Mouse (Mus musculus) testis, adult 2 months (tissue): Measurements from ENCODE around the gene Hmga2. TPM values are rescaled to one million over a fixed set of nuclear protein-coding genes. Genes with fewer than 3 reads are reported as not detected.

Experiments
- H3K27ac ChIP-seq: fragments of 200-500 bp; 2 replicates; pipeline ENCODE4 v1.5.1; 2012; ENCODE audit warnings: low read depth, low read length; ENCODE audit not compliant: control insufficient read depth, insufficient read depth
- H3K27me3 ChIP-seq: fragments of 200-500 bp; 2 replicates; pipeline ENCODE4 v1.6.1; 2012; ENCODE audit warnings: mild to moderate bottlenecking, low read length, moderate library complexity; ENCODE audit not compliant: control insufficient read depth, insufficient read depth
- H3K36me3 ChIP-seq: fragments of 200-500 bp; 2 replicates; pipeline ENCODE4 v1.6.1; 2012; ENCODE audit warnings: mild to moderate bottlenecking, low read length; ENCODE audit not compliant: control insufficient read depth, insufficient read depth
- H3K4me1 ChIP-seq: fragments of 200-500 bp; 2 replicates; pipeline ENCODE4 v1.6.1; 2012; ENCODE audit warnings: low read length; ENCODE audit not compliant: control insufficient read depth, insufficient read depth
- H3K4me3 ChIP-seq: fragments of 200-500 bp; 2 replicates; pipeline ENCODE4 v1.5.1; 2012; ENCODE audit warnings: low read depth, mild to moderate bottlenecking, low read length, moderate library complexity, mixed read lengths; ENCODE audit not compliant: control insufficient read depth
- CTCF ChIP-seq: fragments of 200-500 bp; IDR thresholded peaks from 2 replicates; pipeline ENCODE4 v1.5.1; 2012; ENCODE audit warnings: low read depth, mild to moderate bottlenecking, inconsistent platforms, low read length, moderate library complexity; ENCODE audit not compliant: control insufficient read depth, insufficient read depth, insufficient replicate concordance
- POLR2A ChIP-seq: fragments of 200-500 bp; IDR thresholded peaks from 2 replicates; pipeline ENCODE4 v1.6.1; 2012; ENCODE audit warnings: low read depth, mild to moderate bottlenecking, inconsistent platforms, low read length, moderate library complexity; ENCODE audit not compliant: control insufficient read depth
- polyA plus RNA-seq: library from polyadenylated mRNA; depleted of rRNA; stranded (reverse); fragments of >200 nt; gene quantifications from 2 replicates; pipeline ENCODE4 v1.2.3, GENCODE M21; 2012

Hmga2 gene
- polyA plus RNA-seq, 1 experiment = 0.42 TPM

DNA sequence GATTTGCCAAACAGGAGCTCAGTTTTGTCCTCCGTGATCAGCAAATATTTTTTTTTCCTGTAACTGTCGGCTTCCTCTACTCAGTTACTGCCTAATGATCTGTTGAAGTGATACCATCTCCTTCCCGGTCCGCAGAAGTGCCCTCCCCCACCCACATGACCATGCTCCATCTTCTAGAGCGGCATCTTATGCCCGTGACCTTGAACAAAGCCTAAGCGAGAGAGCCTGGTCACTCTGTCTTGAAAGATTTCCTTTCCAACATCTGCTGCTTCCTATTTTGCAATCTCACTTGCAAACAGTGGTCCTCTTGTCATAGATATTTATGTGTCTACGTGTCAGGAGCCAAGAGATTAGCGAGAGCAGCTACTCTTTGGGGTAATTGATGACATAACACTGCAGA lies 30.1 kb downstream of the Hmga2 start:
- H3K4me1 ChIP-seq = no peaks in the 10 kb centered on the region; the same call in 1 of the 2 replicates
- H3K27me3 ChIP-seq = no peaks in the 10 kb centered on the region
- no peak overlapping the region for H3K4me3 ChIP-seq
- no peaks in the 10 kb centered on the region for H3K36me3 ChIP-seq
- no peak for TF ChIP-seq POLR2A
- no peak for TF ChIP-seq CTCF
- no peak overlapping the region for H3K27ac ChIP-seq

DNA sequence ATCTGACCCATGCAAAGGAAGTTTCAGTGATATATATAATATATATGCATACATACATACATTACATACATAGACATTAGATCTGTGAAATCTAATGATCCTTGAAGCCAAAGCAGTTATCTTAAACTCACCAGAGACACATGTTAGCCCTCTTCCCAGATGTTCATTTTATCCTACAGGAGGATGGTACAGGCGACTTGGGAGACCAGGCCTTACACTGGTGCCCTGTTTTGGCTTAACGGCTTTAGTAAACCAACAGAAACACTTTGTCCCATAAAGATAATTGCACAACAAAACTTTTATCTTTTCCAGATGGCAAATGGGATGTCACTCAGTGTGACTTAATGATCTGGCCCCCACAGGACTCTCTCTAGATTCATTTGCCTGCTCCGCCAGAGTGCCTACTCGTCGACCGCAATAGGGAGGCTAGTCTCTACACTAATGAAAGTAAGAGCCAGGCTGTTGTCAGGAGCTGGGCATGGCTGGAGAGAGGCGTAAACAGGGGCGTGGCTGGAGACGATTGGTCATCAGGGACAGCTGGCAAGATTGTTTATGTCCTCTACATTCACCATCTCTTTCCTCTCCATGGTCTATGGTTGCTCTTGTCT lies 31.7 kb downstream of the Hmga2 start:
- Histone ChIP-seq H3K27ac (no peak overlapping the region), H3K27me3 (no peaks in the 10 kb centered on the region), H3K36me3 (no peaks in the 10 kb centered on the region), H3K4me1 (no peaks in the 10 kb centered on the region), H3K4me3 (no peak overlapping the region)
- TF ChIP-seq CTCF (no peak), POLR2A (no peak)

DNA sequence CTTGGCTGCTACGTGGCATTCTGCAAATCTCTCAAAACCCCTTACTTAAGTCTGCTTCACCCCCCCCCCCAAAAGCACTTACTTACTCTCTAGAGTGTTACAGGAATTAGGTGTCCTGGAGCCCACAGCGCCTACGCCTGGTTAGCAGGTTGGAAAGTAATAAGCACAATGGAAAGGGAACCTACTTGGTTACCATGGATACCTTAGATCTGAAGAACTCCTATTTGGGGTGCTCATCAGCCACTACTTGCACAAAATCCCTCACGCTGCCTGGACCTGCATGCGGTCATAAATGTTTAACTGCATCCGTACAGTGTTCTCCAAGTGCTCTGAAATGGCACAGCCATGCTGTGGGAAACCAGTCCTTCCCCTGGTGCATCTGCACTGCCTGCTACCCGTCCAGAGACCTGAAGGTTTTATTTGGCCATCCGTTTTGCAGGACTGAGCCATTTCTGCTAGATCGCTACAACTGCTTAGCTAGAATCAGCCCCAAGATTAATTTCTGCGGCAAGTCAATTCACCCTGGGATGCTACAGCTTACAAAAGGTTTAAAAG lies 32.4 kb downstream of the Hmga2 start:
- no peaks in the 10 kb centered on the region for H3K36me3 ChIP-seq
- H3K27me3 ChIP-seq = no peaks in the 10 kb centered on the region
- no peaks in the 10 kb centered on the region for H3K4me1 ChIP-seq
- TF ChIP-seq POLR2A (no peak), CTCF (no peak)
- no peak overlapping the region for H3K4me3 ChIP-seq
- H3K27ac ChIP-seq = no peak overlapping the region

DNA sequence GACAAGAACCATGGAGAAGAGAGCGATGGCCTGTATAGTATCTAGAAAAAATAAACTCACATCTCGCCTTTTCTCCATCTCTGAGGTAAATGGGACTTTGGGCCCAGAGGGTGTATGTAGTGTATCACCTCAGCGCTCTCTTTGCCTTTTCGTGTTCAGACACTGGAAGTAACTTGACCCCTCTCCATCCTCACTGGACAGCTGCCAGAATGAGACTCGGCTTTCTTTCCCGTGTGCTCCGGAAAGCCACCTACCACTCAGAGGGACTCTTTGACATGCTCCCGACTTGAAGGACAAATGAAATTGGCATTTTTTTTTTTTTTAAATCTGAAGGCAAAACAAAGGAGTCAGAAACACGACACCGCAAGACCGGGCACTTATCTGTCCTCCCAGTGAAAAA lies 35.0 kb downstream of the Hmga2 start:
- H3K4me3 ChIP-seq = no peak overlapping the region
- no peak overlapping the region for H3K27ac ChIP-seq
- no peaks in the 10 kb centered on the region for H3K27me3 ChIP-seq
- no peak for TF ChIP-seq CTCF
- TF ChIP-seq POLR2A = no peak
- no peaks in the 10 kb centered on the region for H3K36me3 ChIP-seq
- peaks cover under 1% of the 10 kb centered on the region; the same call in 1 of the 2 replicates for H3K4me1 ChIP-seq

DNA sequence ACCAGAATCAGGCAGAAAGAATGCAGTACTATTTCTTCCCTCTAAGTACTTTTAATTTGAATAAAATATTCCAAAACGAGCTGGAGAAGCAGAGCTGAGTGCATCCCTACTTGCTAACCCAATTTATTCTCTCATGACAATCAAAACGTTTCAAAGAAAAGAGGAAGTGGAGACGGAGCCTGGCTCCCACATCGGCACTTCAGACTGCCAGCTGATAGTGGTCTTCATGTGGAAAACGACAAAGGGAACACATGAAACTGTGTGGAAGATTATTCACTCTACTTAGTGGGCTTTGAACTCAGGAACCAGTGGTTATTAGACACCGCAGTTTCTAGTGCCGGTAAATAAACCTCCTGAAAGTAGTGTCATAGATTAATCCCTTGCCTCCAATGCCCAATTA lies 41.8 kb downstream of the Hmga2 start:
- Histone ChIP-seq H3K27me3 (no peaks in the 10 kb centered on the region), H3K36me3 (no peaks in the 10 kb centered on the region), H3K4me3 (no peak overlapping the region), H3K4me1 (peaks cover 2% of the 10 kb centered on the region; the same call in 1 of the 2 replicates), H3K27ac (no peak overlapping the region)
- TF ChIP-seq POLR2A = no peak
- no peak for TF ChIP-seq CTCF

DNA sequence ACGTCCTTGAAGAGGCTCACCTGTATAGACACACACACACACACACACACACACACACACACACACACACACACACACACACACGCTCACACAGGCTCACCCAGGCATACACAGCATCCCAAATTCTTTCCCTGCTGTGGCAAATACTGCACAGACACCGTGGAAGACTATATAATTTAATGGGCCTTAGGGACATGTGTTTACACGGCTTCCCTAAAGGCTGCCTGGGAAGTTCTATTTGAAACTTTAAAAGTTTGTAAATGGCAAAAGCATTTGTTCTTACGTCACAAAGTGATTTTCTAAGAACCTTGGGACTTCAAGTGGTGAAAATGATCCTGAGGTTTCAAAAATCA lies 42.8 kb downstream of the Hmga2 start:
- Histone ChIP-seq H3K27ac (no peak overlapping the region), H3K4me1 (peaks cover 2% of the 10 kb centered on the region), H3K27me3 (no peaks in the 10 kb centered on the region), H3K36me3 (no peaks in the 10 kb centered on the region), H3K4me3 (no peak overlapping the region)
- TF ChIP-seq CTCF = no peak
- TF ChIP-seq POLR2A = no peak

DNA sequence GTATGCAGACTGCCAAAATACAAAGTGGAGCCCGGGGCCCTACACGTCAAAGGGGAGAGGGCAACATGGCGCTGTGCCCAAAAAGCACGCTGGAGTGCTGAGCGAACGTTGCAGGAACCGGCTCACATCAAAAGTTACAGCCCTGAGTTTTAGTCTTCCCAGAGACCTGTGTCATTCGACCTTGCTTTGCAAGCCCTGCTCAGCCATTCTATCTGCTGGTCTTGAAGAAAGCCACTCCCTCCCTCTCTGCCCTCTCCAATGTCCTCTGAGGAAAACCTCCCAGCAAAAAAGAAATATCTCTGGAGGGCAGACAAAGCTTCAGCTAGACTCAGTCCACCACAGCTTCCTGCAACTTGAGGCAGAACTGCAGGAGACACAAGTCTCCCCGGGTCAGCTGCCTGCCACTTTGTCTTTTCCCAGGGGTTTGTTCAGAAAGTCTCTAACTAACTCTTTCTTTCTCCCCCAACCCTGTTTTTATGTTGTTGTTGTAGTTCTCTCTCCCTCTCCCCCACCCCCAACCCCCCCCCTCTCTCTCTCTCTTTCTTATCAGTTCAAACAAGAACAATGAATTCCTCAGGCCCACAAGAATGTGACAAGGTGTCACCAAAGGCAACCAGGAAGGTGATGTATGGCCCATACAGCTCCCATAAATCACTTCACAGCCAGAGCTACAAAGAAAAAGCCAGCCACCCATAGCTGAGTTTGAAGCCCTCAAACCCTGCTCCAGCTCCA lies 43.4 kb downstream of the Hmga2 start:
- no peak for TF ChIP-seq CTCF
- no peak for TF ChIP-seq POLR2A
- H3K27ac ChIP-seq = no peak overlapping the region
- H3K27me3 ChIP-seq = no peaks in the 10 kb centered on the region
- peaks cover 2% of the 10 kb centered on the region for H3K4me1 ChIP-seq
- H3K36me3 ChIP-seq = no peaks in the 10 kb centered on the region
- H3K4me3 ChIP-seq = no peak overlapping the region
